Mouse (Mus musculus) spleen, adult 2 months (tissue): ENCODE results near the gene Ptx4. TPM values are rescaled to one million over a fixed set of nuclear protein-coding genes. Genes with fewer than 3 reads are reported as not detected.

ENCODE experiments used
- DNase-seq, 2 experiments: peaks; one replicate each; pipeline versions ENCODE4 v3.0.0 to v3.0.0-alpha.2; 2012 to 2021; ENCODE audit warnings: low spot score in 2 of 2, low read depth in 1 of 2
- H3K27ac ChIP-seq: fragments of 200-500 bp; 2 replicates; pipeline ENCODE4 v1.5.1; 2012; ENCODE audit warnings: low read length, inconsistent platforms; ENCODE audit not compliant: insufficient read depth
- H3K27me3 ChIP-seq: fragments of 200-500 bp; 2 replicates; pipeline ENCODE4 v1.6.1; 2012; ENCODE audit warnings: mild to moderate bottlenecking, moderate library complexity, low read length, inconsistent platforms; ENCODE audit not compliant: control insufficient read depth, insufficient read depth
- H3K36me3 ChIP-seq: fragments of 200-500 bp; 2 replicates; pipeline ENCODE4 v1.6.1; 2012; ENCODE audit warnings: mild to moderate bottlenecking, low read length, inconsistent platforms; ENCODE audit not compliant: control insufficient read depth, insufficient read depth
- H3K4me1 ChIP-seq: fragments of 200-500 bp; 2 replicates; pipeline ENCODE4 v1.6.1; 2011; ENCODE audit warnings: inconsistent platforms; ENCODE audit not compliant: control insufficient read depth, insufficient read depth, insufficient read length
- H3K4me3 ChIP-seq: fragments of 200-500 bp; 2 replicates; pipeline ENCODE4 v1.5.1; 2011; ENCODE audit warnings: mild to moderate bottlenecking, inconsistent platforms; ENCODE audit not compliant: insufficient read depth, insufficient read length; ENCODE audit errors: extremely low read depth
- CTCF ChIP-seq: fragments of 200-500 bp; IDR thresholded peaks from 2 replicates; pipeline ENCODE4 v1.5.1; 2011; ENCODE audit warnings: mild to moderate bottlenecking, inconsistent platforms; ENCODE audit not compliant: insufficient read depth, insufficient read length, insufficient replicate concordance; ENCODE audit errors: extremely low read depth
- POLR2A ChIP-seq: fragments of 200-500 bp; IDR thresholded peaks from 2 replicates; pipeline ENCODE4 v1.6.1; 2011; ENCODE audit warnings: low read depth, low read length, inconsistent platforms
- WGBS: fragments of 180-500 bp; shearing (Covaris S2); methylation state at CpG from one replicate; pipeline ENCODE4 v1.1.7; 2018; 5-methylcytosine and 5-hydroxymethylcytosine counted together
- polyA plus RNA-seq: library from polyadenylated mRNA; depleted of rRNA; stranded (reverse); fragments of >200 nt; gene quantifications from 2 replicates; pipeline ENCODE4 v1.2.3, GENCODE M21; 2012; rRNA removed

Gene Ptx4
- polyA plus RNA-seq, result not detected in 2 replicates

DNA sequence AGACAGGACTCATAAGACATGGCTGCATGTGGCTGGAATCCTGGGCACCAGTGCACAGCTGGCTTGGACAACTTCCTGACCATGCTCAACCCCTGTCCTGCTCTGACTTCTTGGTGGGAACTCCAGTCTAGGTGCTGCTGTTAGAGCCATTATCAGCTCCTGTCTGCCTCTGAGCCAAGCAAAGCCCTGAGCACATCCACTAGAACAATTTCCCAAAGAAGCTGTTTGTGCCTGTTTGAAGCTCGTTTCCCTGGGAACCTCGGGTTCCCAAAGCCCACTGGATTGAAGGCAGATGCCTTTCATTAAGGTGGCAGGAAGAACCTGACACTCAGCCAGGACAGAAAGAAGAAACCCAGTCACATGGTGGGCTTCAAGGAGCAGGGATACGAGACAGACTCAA is at the start of gene Ptx4:
Ptx4 (plus strand) TSS at position 355 of the 400 bp plus-strand sequence.
- no peaks in the 10 kb centered on the region for H3K36me3 ChIP-seq
- no peak within 1 kb of the TSS for H3K4me3 ChIP-seq
- TF ChIP-seq POLR2A (no peak), CTCF (no peak)
- WGBS, result 37% methylated on average over 3 of the region's 3 CpGs
- DNase-seq, result no peak
- H3K27ac ChIP-seq, result no peak within 1 kb of the TSS
- H3K27me3 ChIP-seq, result 0 out of 2 replicates have a peak, but pooled peaks cover 1% of the 10 kb centered on the region
- H3K4me1 ChIP-seq, result 0 out of 2 replicates have a peak, but pooled peaks cover 4% of the 10 kb centered on the region

DNA sequence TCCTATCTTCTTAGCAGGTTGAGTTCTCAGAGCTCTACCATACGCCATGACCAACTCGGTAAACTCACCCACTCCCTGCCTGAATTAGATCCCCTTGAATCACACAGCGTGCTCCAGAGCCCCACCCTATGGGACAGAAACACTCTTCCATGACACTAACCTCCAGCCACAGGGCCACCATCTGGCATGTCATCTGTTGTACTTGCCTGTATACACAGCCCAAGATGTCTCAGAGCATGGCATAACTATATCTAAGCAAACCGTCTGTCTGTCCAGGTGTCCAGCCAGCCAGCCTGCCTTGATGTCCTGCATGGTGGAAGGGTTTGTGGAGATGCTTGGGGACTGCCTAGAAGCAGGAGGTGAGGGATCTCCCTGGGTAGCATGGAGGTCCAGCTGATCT is 43.7 kb upstream of the Ptx4 start:
- Histone ChIP-seq H3K4me1 (no peaks in the 10 kb centered on the region), H3K27me3 (no peaks in the 10 kb centered on the region), H3K27ac (no peak overlapping the region), H3K36me3 (peaks cover 6% of the 10 kb centered on the region), H3K4me3 (no peak overlapping the region)
- no peak for DNase-seq
- WGBS, result 89% methylated on average over 4 of the region's 4 CpGs
- TF ChIP-seq POLR2A (no peak), CTCF (no peak)

DNA sequence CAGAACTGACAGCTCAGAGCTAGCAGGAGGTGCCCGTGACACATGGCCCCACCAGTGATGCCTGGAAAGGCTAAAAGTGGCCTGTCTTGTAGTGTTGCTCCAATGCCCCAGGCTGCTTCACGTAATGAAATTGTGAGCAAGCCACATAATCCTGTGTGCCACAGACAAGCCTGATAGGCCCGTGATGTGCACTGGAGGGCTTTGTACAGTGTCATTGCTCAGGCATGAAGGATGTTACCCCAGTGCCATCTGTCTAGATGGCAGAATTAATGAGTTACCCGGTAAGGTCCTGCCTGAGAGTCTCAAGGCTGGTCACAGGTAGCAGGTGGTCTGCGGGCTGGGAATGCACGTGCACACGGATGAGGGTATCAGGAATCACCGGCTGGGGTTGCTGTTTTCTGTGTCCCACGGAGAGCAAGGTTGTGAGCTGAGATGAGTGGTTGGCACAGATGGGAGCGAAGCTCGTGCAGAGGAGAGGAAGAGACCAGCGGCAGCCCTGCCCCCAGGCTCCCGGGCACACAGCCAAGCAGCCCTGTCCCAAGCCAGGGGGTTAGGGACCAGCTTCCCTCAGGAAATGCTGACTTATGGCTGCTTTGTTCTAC is 42.7 kb upstream of the Ptx4 start:
- DNase-seq, result peak in 1 of 2 experiments; percentile 22
- TF ChIP-seq CTCF (no peak), POLR2A (no peak)
- H3K36me3 ChIP-seq, result peaks cover 6% of the 10 kb centered on the region
- no peak overlapping the region for H3K4me3 ChIP-seq
- H3K4me1 ChIP-seq, result no peaks in the 10 kb centered on the region
- WGBS, result 38% methylated on average over 13 of the region's 13 CpGs
- no peak overlapping the region for H3K27ac ChIP-seq
- no peaks in the 10 kb centered on the region for H3K27me3 ChIP-seq

DNA sequence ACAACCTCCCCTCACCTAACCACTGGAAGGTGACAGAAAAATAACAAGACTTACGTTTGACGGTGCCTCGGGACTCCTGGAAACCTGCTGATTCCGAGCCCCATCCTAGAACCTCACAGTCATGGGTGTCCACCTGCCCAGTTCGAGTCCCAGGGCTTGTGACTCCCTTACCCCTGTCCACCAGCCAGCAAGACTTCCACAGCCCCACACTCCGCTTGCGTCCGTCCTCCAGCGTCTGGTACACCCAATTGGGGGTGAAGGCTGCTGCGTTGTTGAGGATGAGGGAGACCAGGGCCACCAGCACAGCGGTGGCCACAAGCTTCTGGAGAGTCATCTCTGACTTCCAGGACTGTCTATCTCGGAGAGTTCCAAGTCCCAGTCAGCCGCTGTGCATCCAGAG is 40.4 kb upstream of the Ptx4 start:
- 86% methylated on average over 13 of the region's 13 CpGs for WGBS
- no peak for TF ChIP-seq CTCF
- TF ChIP-seq POLR2A, result no peak
- H3K36me3 ChIP-seq, result peaks cover 4% of the 10 kb centered on the region
- H3K4me3 ChIP-seq, result peak overlapping the region; percentile 45
- no peaks in the 10 kb centered on the region for H3K27me3 ChIP-seq
- no peak for DNase-seq
- H3K4me1 ChIP-seq, result no peaks in the 10 kb centered on the region
- peak overlapping the region; percentile 75; the same call in 1 of the 2 replicates for H3K27ac ChIP-seq

DNA sequence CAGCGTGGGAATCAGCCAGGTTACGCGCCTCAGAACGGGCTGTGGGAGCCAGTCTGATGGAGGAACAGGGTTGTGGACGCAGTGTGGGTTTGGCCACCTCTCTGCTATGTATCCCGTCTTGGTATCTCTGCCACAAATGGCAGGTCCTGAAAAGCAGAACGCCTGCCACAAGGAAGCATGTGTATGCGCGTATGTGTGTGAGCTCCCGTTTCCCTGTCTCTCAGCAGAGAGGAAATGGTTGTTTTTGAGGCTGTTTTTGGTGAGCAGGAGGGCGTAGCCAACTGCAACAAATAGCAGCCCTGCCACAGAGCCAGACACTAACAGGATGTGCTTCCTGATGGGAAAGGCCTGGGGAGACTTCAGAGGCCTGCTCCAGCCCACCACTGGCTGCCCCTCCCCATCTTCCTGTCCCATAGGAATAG is 39.6 kb upstream of the Ptx4 start:
- TF ChIP-seq POLR2A (no peak), CTCF (no peak)
- Histone ChIP-seq H3K4me3 (peak overlapping the region; percentile 45), H3K4me1 (no peaks in the 10 kb centered on the region), H3K27ac (peak overlapping the region; percentile 75), H3K36me3 (peaks cover 4% of the 10 kb centered on the region), H3K27me3 (no peaks in the 10 kb centered on the region)
- no peak for DNase-seq
- 69% methylated on average over 11 of the region's 11 CpGs for WGBS

DNA sequence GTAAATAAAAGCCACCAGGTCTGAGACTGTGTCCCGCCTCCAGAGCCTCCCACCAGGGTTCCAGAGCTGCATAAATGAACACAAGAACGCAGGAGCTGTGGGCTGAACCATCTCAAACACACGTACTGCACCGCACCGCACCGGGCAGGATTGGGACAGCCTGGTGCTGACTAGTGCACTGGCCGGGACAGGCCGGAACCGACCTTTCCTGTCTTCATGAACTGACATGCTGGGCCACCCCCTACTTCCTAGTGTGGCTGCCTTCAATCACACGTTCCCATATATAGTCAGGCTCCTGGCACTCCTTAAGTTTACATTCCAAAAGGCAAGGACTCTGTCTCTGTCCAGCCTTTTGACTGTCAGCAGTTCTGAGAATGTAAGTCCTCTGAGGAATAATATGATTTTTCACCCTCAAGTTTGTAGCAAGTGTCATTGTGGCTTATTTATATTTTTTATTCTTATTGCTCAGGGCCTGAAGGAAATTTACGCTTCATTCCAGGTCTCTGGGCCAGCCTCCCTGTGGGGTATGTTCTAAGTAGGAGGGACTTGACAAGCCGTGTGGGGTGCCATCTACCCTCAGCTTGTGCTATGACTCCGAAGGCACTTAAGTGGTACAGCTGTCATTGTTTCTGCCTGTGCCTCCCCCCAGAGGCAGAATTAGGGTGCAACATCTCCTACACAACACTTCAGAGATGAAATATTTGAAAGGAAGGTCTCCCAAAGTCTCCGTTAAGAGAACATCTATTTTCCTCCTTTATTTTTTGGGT is 38.3 kb upstream of the Ptx4 start:
- no peaks in the 10 kb centered on the region for H3K4me1 ChIP-seq
- H3K36me3 ChIP-seq, result peaks cover 3% of the 10 kb centered on the region; the same call in 1 of the 2 replicates
- DNase-seq, result no peak
- 77% methylated on average over 14 of the region's 14 CpGs for WGBS
- TF ChIP-seq POLR2A (no peak), CTCF (no peak)
- peak overlapping the region; percentile 58 for H3K27ac ChIP-seq
- H3K27me3 ChIP-seq, result no peaks in the 10 kb centered on the region
- H3K4me3 ChIP-seq, result no peak overlapping the region
